In genomic region chr2:17742051-17742763, GRCm38 (mm10) we compare ENCODE assay signal across 9 mouse cellular contexts. TPM values are rescaled to one million over a fixed set of nuclear protein-coding genes. Genes with fewer than 3 reads are reported as not detected.
DNase-seq lines count a peak whose midpoint lies in the region; ATAC-seq and TF ChIP-seq lines count a peak whose summit lies in the region.
"Had no signal": no experiment of that assay in that cellular context is flagged by ENCODE, and none has a peak within 500 bp of the region (broad histone marks: within the 10 kb centered on the region; RNA-seq: fewer than 3 reads in every experiment).

No protein-coding gene starts in this region.

- H3K9me3 ChIP-seq in hindbrain, embryonic 12.5 days (replicated peaks) = no peaks in the 10 kb centered on the region
- no peaks in the 10 kb centered on the region for H3K9me3 ChIP-seq in lung, embryonic 15.5 days
- H3K9me3 ChIP-seq in stomach, embryonic 16.5 days (replicated peaks; ENCODE audit: control insufficient read depth, low read length) = no peaks in the 10 kb centered on the region
- H3K9me3 ChIP-seq: G1E had no signal

- DNase-seq in heart, adult 2 months = no peak
- no peak for DNase-seq in heart, postnatal 25 days (ENCODE audit: low spot score)
- DNase-seq in spleen, postnatal 4 days (ENCODE audit: low spot score in 2 of 2) = no peak

- no peaks in the 10 kb centered on the region for H3K79me2 ChIP-seq in heart, adult 2 months (replicated peaks; ENCODE audit: control insufficient read depth, insufficient read depth, low read length)

- intact Hi-C loops in heart, adult 2 months (cut with DNase I) = no loop called here
- intact Hi-C loops in heart, postnatal 25 days (cut with DNase I) = no loop called here

- peak overlapping the region; percentile 53 for H3K4me2 ChIP-seq in hindbrain, embryonic 12.5 days (replicated peaks)
- H3K4me2 ChIP-seq in lung, embryonic 15.5 days = peak overlapping the region; percentile 57
- peak overlapping the region; percentile 51 for H3K4me2 ChIP-seq in stomach, embryonic 16.5 days (ENCODE audit: low read depth, low read length)

- peak; percentile 79 for ATAC-seq in common myeloid progenitor, adult 5-6 weeks (replicated peaks; ENCODE audit: low read depth, poor library complexity, severe bottlenecking)
- ATAC-seq in hindbrain, embryonic 12.5 days (ENCODE audit: low FRiP score) = peak; percentile 55
- ATAC-seq in lung, embryonic 15.5 days (ENCODE audit: borderline replicate concordance, extremely low read depth, low FRiP score, low TSS enrichment) = peak; percentile 31; the same call in 1 of the 2 replicates
- peak; percentile 21; the same call in 1 of the 2 replicates for ATAC-seq in stomach, embryonic 16.5 days (ENCODE audit: insufficient read depth, low FRiP score)
- no peak for ATAC-seq in erythroblast, adult 5-6 weeks (replicated peaks; ENCODE audit: low FRiP score, poor library complexity, severe bottlenecking)

- WGBS in heart, adult 2 months = 32% methylated on average over 11 of the region's 11 CpGs
- 1% methylated on average over 11 of the region's 11 CpGs for WGBS in hindbrain, embryonic 12.5 days
- WGBS in lung, embryonic 15.5 days = 10% methylated on average over 11 of the region's 11 CpGs
- 14% methylated on average over 11 of the region's 11 CpGs for WGBS in stomach, embryonic 16.5 days

- no peak for TF ChIP-seq POLR2A in heart, adult 2 months (IDR thresholded peaks at IDR 0.05; ENCODE audit: insufficient read depth, low read depth, low read length)

- no peak overlapping the region for H3K9ac ChIP-seq in heart, adult 2 months (ENCODE audit: low read depth, low read length)
- H3K9ac ChIP-seq in hindbrain, embryonic 12.5 days = no peak overlapping the region
- no peak overlapping the region for H3K9ac ChIP-seq in lung, embryonic 15.5 days
- H3K9ac ChIP-seq in stomach, embryonic 16.5 days (ENCODE audit: low read length) = no peak overlapping the region

- no peak for TF ChIP-seq EP300 in heart, adult 2 months (IDR thresholded peaks at IDR 0.05; ENCODE audit: insufficient read depth, low read depth, low read length)

- H3K4me1 ChIP-seq in heart, adult 2 months (ENCODE audit: control insufficient read depth, insufficient read depth, low read length) = peaks cover 1% of the 10 kb centered on the region; the same call in 1 of the 2 replicates
- peaks cover 9% of the 10 kb centered on the region for H3K4me1 ChIP-seq in hindbrain, embryonic 12.5 days
- H3K4me1 ChIP-seq in lung, embryonic 15.5 days = peaks cover 20% of the 10 kb centered on the region
- H3K4me1 ChIP-seq in stomach, embryonic 16.5 days (ENCODE audit: control insufficient read depth, insufficient read depth, low read length) = no peaks in the 10 kb centered on the region

- peak overlapping the region; percentile 9; the same call in 1 of the 2 replicates for H3K4me3 ChIP-seq in heart, adult 2 months
- peak overlapping the region; percentile 27; the same call in 1 of the 2 replicates for H3K4me3 ChIP-seq in hindbrain, embryonic 12.5 days
- peak overlapping the region; percentile 35 for H3K4me3 ChIP-seq in lung, embryonic 15.5 days
- H3K4me3 ChIP-seq in stomach, embryonic 16.5 days (replicated peaks; ENCODE audit: low read length) = peak overlapping the region; percentile 32

- H3K36me3 ChIP-seq in heart, adult 2 months (ENCODE audit: control insufficient read depth, insufficient read depth, low read length) = no peaks in the 10 kb centered on the region
- H3K36me3 ChIP-seq in hindbrain, embryonic 12.5 days = no peaks in the 10 kb centered on the region
- no peaks in the 10 kb centered on the region for H3K36me3 ChIP-seq in lung, embryonic 15.5 days
- H3K36me3 ChIP-seq in stomach, embryonic 16.5 days (ENCODE audit: control insufficient read depth, insufficient read depth, low read length) = no peaks in the 10 kb centered on the region
- H3K36me3 ChIP-seq: G1E had no signal

- H3K27ac ChIP-seq in heart, adult 2 months = no peak overlapping the region; the same call in 1 of the 2 replicates
- peak overlapping the region; percentile 23; the same call in 1 of the 2 replicates for H3K27ac ChIP-seq in hindbrain, embryonic 12.5 days
- no peak overlapping the region for H3K27ac ChIP-seq in lung, embryonic 15.5 days
- no peak overlapping the region for H3K27ac ChIP-seq in stomach, embryonic 16.5 days (ENCODE audit: low read length)

- no peaks in the 10 kb centered on the region for H3K27me3 ChIP-seq in heart, adult 2 months (ENCODE audit: control insufficient read depth, insufficient read depth, low read length)
- no peaks in the 10 kb centered on the region; the same call in 1 of the 2 replicates for H3K27me3 ChIP-seq in hindbrain, embryonic 12.5 days
- H3K27me3 ChIP-seq in lung, embryonic 15.5 days = no peaks in the 10 kb centered on the region
- no peaks in the 10 kb centered on the region for H3K27me3 ChIP-seq in stomach, embryonic 16.5 days (ENCODE audit: control insufficient read depth, insufficient read depth, low read length)

- no peak for TF ChIP-seq CTCF in heart, adult 2 months (IDR thresholded peaks at IDR 0.05)

RNA-seq across cellular contexts. Expression of gene Nebl, which starts 10.9 kb away (rescaled TPM):
- 100 to 1,000 TPM; 304 to 335 TPM for total RNA-seq in heart, adult 2 months (2021)
- 152 and 258 TPM in 2 replicates for polyA plus RNA-seq in heart, adult 2 months (2012; rRNA removed)
- total RNA-seq in heart, postnatal 25 days (2021) = 100 to 1,000 TPM; 405 to 439 TPM
- 0.18 and 0.82 TPM in 2 replicates for total RNA-seq in common myeloid progenitor, adult 5-6 weeks (2017)
- polyA plus RNA-seq in hindbrain, embryonic 12.5 days (2016; fragmentation: Nextera tagmentation; extraction: Ambion mirVana) = 9.7 and 11.2 TPM in 2 replicates
- polyA plus RNA-seq in lung, embryonic 15.5 days (2015; fragmentation: Nextera tagmentation; extraction: Ambion mirVana) = 38.1 and 44.9 TPM in 2 replicates
- polyA plus RNA-seq in stomach, embryonic 16.5 days (2015; fragmentation: Nextera tagmentation; extraction: Ambion mirVana) = 9.1 and 11.0 TPM in 2 replicates
- 0.38 TPM in 1 of 2 replicates, not detected in the other for total RNA-seq in erythroblast, adult 5-6 weeks (2015; ENCODE audit: low replicate concordance)
- total RNA-seq in erythroblast, adult 5-6 weeks (2017; ENCODE audit: low replicate concordance) = 0.42 TPM in 1 of 2 replicates, not detected in the other

Comparison
In these comparisons a context has a peak if more than half of its experiments do, and no peak if none do; other contexts are left out.
1. RNA of gene Nebl, which starts 10.9 kb away (total RNA-seq): 405 to 439 TPM in heart, postnatal 25 days and 304 to 335 TPM in heart, adult 2 months; 0.38 to 0.42 TPM in erythroblast, adult 5-6 weeks and 0.18 to 0.82 TPM in common myeloid progenitor, adult 5-6 weeks; every median in the first group is over 100 times any median in the second.
2. Peak in every context shown above with its lines, with median percentiles within 50 percentile points of each other: H3K4me3 ChIP-seq and H3K4me2 ChIP-seq.